Mouse (Mus musculus) thymus, postnatal 36 days (tissue): Measurements from ENCODE around the gene Sept11.

Experiments
- DNase-seq, 2 experiments: peaks; one replicate each; pipeline ENCODE4 v3.0.0; 2022; ENCODE audit warnings: mixed read lengths in 2 of 2

Sept11 gene

DNA sequence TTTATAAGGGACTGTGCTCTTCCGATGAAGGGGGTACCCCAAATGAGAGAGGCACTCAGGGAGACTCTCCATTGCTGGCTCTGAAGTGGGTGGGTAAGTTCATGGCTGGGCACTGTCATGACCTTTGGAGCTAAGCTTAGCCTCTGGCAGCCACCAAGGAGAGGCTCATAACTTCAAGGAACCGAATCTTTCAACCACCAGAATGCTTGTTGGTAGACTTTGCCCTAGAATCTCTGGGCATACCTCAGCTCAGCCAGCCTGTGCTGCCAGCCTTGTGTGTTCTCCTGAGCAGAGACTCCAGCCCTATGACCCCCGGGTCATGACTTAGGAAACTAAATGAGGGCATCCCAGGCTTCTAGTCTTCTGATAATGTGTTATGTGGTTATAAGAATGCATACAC, 35.5 kb downstream of the Sept11 start:
- DNase-seq: no peak

GRCm38 (mm10) chr5:93129953-93130352, 36.7 kb downstream of the Sept11 start:
- DNase-seq: no peak

- DNase-seq: no peak
These were observed 38.2 kb downstream of the Sept11 start for GRCm38 (mm10) chr5:93131401-93131800.

DNA sequence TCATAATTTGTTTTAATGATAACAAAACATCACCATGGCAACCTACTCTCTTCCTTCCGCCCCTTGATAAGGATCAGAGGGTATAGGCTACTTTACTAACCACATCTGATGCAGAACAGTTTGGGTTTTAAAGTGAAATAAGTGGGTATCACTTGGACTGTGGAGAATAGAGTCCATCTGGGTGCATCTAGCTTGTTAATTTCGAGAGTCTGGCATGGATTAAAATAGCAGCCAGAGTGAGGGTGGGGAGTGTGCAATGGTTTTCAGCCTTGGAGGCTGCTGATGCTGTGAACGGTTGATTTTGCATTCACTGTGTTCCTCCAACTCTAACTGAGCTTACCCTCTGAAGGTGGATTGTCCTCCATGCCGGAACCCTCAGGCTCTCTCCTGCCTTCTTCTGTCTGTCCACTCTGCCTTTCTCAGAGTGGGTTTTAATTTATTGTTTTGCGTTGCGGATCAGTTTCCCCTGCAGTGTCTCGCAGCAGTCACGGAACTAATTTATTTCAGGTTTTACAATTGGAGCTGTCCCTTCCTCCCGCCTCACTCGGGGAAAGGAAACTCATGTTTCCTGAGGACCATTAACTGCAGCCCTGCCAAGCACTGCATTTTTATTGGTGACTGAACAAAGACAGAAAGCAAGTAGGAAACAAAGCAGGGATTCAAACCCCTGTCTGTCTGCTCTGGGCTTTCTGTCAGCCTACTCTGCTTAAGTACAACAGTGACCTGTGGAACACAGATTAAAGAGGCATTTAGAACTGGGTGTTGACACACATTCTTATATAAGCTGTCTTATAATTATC, 40.4 kb downstream of the Sept11 start:
- DNase-seq: no peak

DNA sequence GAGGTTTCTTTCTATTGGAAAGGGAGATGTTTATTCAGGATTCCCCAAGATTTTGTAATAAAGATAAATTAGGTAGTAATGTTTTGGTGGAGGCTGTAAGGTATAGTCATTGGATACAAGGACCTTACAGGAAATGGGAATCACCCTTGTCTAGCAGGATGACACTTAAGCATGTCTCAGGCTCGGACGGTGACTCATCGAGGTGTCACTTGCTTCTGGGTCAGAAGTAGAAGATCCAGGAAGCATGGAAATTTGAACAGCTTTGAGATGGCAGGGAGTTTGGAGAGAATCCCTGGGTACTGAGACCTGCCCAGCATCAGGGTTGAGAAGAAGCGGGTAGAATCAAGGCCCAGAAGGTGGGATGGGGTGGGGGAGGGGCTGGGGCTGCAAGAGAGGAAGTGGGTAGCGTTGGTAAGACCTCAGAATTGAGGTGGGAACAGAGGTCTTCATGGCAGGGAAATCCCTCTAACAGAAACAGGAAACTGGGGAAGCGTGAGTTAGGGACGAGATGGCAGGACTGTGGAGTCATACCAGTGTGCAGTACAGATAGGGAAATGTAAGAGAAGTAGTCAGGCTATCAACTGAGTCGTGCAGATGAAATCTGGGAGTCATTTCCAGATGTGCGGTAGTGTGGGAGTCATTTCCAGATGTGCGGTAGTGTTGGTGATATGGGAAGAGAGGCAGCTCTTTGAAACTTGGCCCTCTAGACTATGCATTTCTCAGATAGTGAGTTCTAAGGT, 42.3 kb downstream of the Sept11 start:
- peak in 1 of 2 experiments; percentile 10 for DNase-seq

- DNase-seq: peak; percentile 51 to 60
These were observed 43.8 kb downstream of the Sept11 start for GRCm38 (mm10) chr5:93136956-93137586.

- DNase-seq: no peak
These were observed 46.1 kb downstream of the Sept11 start for GRCm38 (mm10) chr5:93139350-93139749.

GRCm38 (mm10) chr5:93140747-93141146, 47.5 kb downstream of the Sept11 start:
- no peak for DNase-seq

DNA sequence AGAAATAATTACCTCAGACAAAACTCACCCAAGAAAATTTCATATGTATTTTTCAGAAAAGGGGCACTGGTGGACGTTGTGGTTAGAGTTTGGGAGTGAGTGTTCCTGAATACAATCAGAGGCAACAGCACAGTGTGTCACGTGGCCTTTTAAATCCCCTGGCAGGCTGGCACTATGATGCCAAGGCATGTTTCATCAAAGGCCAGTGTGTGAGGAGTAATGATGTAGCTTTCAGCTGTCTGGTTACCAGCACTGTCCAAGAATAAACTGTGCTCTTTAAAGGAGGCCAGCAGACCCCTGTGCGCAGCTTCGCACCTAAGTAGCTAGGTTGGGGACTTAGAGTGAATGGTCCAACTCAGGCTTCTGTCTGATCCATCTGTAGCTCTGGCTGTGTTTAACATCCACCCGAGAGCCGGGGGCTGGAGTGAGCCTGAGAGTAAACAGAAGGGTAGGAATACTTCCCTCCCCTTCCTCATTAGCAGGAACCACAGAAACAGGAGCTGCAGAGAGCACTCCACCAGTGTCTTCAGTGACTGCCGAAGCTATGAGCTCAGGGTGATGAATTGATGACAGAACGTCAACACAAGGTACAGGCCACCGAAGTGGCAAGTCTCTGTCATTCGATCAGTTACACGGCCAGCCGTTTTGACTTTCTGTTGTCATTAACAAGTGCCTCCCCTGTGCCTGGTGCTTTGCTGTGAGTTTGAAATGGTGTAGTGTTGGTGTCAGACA, 50.3 kb downstream of the Sept11 start:
- DNase-seq: no peak

DNA sequence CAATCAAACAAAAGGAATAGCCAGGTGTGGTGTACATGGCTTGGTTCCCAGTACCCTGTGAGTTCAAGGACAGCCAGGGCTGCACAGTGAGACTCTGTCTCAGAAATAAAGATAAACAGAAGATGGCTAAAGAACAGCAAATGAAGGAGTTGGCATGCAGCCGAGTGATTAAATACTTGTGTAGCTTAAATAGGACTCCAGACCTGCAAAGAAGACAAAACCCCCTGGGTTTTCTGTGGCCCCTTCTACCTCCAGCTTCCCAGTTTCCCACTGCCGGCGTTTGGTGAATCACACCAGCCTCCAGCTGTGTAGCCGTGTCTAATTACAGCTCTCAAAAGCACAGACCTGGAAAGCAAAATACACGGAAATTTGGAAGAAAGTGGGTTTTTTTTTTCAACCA, 51.6 kb downstream of the Sept11 start:
- no peak for DNase-seq

DNA sequence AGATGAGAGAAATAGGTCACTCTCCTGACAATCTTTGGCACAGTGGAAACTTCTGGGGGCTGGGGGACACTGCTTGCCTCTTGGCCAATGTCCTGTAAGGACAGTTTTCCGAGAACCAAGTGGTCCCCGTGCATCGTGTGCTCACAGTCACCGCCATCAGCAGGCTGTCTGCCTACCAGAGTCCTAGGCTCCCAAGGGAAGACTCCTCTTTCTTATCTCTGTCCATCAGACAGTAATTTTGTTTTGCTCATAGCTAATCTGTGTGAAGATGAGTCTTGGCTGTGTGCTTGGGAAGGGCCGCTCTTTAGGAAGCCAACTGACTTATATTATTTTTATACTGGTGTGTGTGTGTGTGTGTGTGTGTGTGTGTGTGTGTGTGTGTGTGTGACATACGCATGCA, 52.3 kb downstream of the Sept11 start:
- no peak for DNase-seq

GRCm38 (mm10) chr5:93149969-93150777, 56.9 kb downstream of the Sept11 start:
- no peak for DNase-seq

DNA sequence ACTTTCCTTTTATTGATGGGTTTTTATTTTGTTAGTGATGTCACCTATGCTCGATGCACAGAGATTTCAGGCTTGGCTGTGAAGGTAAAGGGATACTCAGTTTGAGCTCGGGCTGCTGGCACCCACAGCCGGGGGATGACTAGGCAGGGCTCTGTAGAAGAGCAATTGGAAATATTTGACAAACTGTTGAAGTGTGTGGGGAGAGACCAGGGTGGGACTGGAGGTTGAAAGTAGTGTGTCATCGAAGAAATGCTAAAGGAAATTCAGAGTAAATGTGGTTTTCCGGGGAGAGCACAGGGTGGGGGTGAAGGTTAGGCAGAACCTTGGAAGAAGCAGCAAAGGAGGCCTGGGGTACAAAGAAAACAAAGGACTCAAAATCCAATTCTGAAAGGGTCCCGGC, 58.7 kb downstream of the Sept11 start:
- DNase-seq: peak in 1 of 2 experiments; percentile 21

GRCm38 (mm10) chr5:93152451-93152850, 59.2 kb downstream of the Sept11 start:
- DNase-seq: peak in 1 of 2 experiments; percentile 10

GRCm38 (mm10) chr5:93154401-93154800, 61.2 kb downstream of the Sept11 start:
- no peak for DNase-seq

- DNase-seq: no peak
These were observed 70.3 kb downstream of the Sept11 start for GRCm38 (mm10) chr5:93163541-93163940.

DNA sequence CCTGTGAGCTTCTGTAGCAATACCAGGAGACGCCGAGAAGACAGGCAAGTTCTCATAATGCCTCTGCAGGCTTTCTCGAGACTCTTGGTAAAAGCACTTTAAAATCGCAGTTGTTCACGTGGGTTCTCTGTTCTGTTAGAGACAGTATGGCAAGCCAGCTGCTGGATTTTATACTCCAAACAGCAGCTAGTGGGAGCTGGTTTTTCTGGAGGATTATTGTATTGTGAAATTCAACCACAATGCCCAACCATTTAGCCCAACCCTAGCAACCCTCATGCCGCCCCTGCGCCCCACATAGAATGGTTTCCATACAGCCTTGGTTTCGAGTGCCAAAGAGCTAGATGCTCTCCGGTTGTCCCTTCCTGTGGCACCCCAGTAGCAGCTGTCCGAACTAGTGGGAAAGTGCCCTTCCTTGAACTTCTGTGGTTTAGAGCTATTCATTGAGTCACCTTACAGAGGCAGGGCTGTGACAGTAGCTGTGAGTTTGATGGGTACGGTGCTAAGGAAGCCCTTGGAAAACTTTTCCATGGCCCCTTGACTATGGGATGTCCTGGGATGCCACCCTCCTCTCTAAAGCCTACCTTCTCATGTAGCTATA, 74.8 kb downstream of the Sept11 start:
- DNase-seq: no peak

- no peak for DNase-seq
These were observed 75.4 kb downstream of the Sept11 start for GRCm38 (mm10) chr5:93168654-93169053.

GRCm38 (mm10) chr5:93171420-93171819, 78.2 kb downstream of the Sept11 start:
- DNase-seq: no peak

GRCm38 (mm10) chr5:93172536-93172935, 79.3 kb downstream of the Sept11 start:
- DNase-seq: no peak

- DNase-seq: no peak
These were observed 81.4 kb downstream of the Sept11 start for GRCm38 (mm10) chr5:93174675-93175074.

DNA sequence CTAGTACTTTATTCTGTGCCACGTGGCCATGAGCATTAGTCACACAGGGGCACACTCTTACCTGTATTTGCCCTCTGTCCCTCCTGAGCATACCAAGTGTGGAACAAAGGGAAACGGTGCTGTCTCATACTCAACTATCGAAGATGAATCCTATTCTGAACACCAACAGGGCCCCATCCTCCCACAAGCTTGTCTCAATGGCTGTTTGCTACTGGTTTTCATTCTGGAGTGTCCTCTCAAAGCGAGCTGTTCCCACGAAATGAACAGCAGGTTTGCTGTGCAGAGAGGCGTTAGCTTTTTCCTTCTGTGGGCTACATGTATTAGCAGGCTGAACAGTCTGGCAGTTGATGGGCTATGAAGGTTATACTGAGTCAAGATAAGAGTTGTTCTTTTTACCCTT, 85.4 kb downstream of the Sept11 start:
- no peak for DNase-seq
